Mouse (Mus musculus): ENCODE results near the gene Xpo4. TPM values are rescaled to one million over a fixed set of nuclear protein-coding genes. Genes with fewer than 3 reads are reported as not detected.
"Not testable (repeated sequence)": the region's sequence is repeated elsewhere in the genome, so short reads cannot be mapped to it uniquely, and the experiment has no call there.

Xpo4 gene
- polyA plus RNA-seq, 1 experiment from 2014 or later = 37.1 TPM

GRCm38 (mm10) chr14:57695550-57695949, 30.3 kb upstream of the Xpo4 start:
- Histone ChIP-seq H3K4me3 (ENCODE audit: low read depth, low read length) (no peak overlapping the region), H3K36me3 (ENCODE audit: insufficient read depth) (peaks cover 80% of the 10 kb centered on the region), H3K9ac (no peak overlapping the region), H3K9me3 (ENCODE audit: low read depth, low read length) (no peaks in the 10 kb centered on the region), H3K27me3 (ENCODE audit: insufficient read depth, low read length) (no peaks in the 10 kb centered on the region), H3K4me2 (no peak overlapping the region), H3K4me1 (ENCODE audit: insufficient read depth) (no peaks in the 10 kb centered on the region), H3K27ac (ENCODE audit: low read depth) (no peak overlapping the region)
- 89% methylated on average over 8 of the region's 8 CpGs for WGBS
- ATAC-seq (ENCODE audit: insufficient read depth) (no peak), DNase-seq (peak; percentile 42)
- TF ChIP-seq CTCF (IDR thresholded peaks at IDR 0.05; ENCODE audit: low read depth) = peak; percentile 52

GRCm38 (mm10) chr14:57694246-57694645, 29.0 kb upstream of the Xpo4 start:
- H3K36me3 ChIP-seq (ENCODE audit: insufficient read depth) = peaks cover 73% of the 10 kb centered on the region
- 77% methylated on average over 16 of the region's 16 CpGs for WGBS
- DNase-seq (no peak), ATAC-seq (ENCODE audit: insufficient read depth) (no peak)
- no peak for TF ChIP-seq CTCF (IDR thresholded peaks at IDR 0.05; ENCODE audit: low read depth)
- no peak overlapping the region for H3K9ac ChIP-seq
- no peaks in the 10 kb centered on the region for H3K9me3 ChIP-seq (ENCODE audit: low read depth, low read length)
- no peak overlapping the region for H3K4me2 ChIP-seq
- no peaks in the 10 kb centered on the region for H3K27me3 ChIP-seq (ENCODE audit: insufficient read depth, low read length)
- no peak overlapping the region for H3K4me3 ChIP-seq (ENCODE audit: low read depth, low read length)
- H3K27ac ChIP-seq (ENCODE audit: low read depth) = no peak overlapping the region
- no peaks in the 10 kb centered on the region for H3K4me1 ChIP-seq (ENCODE audit: insufficient read depth)

DNA sequence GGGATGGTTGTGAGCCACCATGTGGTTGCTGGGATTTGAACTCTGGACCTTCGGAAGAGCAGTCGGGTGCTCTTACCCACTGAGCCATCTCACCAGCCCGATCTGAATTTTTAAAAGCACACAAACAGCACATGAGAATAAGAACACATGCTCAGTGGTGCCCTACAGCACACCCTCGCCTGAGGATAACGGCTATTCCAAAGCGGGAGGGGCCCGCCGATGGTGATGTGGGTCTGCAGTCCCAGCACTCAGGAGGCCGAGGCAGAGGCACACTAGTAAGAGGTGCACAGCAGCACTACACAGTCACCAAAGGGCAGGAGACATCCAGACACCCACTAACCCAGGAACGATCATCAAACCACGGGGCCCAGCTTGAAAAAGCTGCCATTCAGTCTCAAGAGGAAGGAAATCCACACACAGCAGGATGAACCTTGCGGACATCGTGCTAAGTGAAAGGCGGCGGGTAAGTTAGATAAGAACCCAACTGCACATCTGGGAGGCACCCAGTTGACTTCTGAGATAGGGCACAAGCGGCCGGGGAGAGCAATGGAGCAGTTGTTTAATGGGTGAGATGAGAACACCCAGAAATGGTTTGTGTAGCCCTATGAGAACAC, 27.4 kb upstream of the Xpo4 start:
- Histone ChIP-seq H3K4me1 (ENCODE audit: insufficient read depth) (no peaks in the 10 kb centered on the region), H3K4me3 (ENCODE audit: low read depth, low read length) (no peak overlapping the region), H3K9ac (no peak overlapping the region), H3K9me3 (ENCODE audit: low read depth, low read length) (no peaks in the 10 kb centered on the region), H3K27ac (ENCODE audit: low read depth) (no peak overlapping the region), H3K36me3 (ENCODE audit: insufficient read depth) (peaks cover 70% of the 10 kb centered on the region), H3K4me2 (no peak overlapping the region), H3K27me3 (ENCODE audit: insufficient read depth, low read length) (no peaks in the 10 kb centered on the region)
- ATAC-seq (ENCODE audit: insufficient read depth) (no peak), DNase-seq (no peak)
- no peak for TF ChIP-seq CTCF (IDR thresholded peaks at IDR 0.05; ENCODE audit: low read depth)
- 86% methylated on average over 17 of the region's 17 CpGs for WGBS

- no peak overlapping the region for H3K4me2 ChIP-seq
- ATAC-seq (ENCODE audit: insufficient read depth) (no peak), DNase-seq (no peak)
- H3K9ac ChIP-seq = no peak overlapping the region
- peaks cover 57% of the 10 kb centered on the region for H3K36me3 ChIP-seq (ENCODE audit: insufficient read depth)
- no peaks in the 10 kb centered on the region for H3K9me3 ChIP-seq (ENCODE audit: low read depth, low read length)
- no peak overlapping the region for H3K4me3 ChIP-seq (ENCODE audit: low read depth, low read length)
- no peaks in the 10 kb centered on the region for H3K27me3 ChIP-seq (ENCODE audit: insufficient read depth, low read length)
- no peaks in the 10 kb centered on the region for H3K4me1 ChIP-seq (ENCODE audit: insufficient read depth)
- no peak overlapping the region for H3K27ac ChIP-seq (ENCODE audit: low read depth)
- 90% methylated on average over 24 of the region's 24 CpGs for WGBS
- no peak for TF ChIP-seq CTCF (IDR thresholded peaks at IDR 0.05; ENCODE audit: low read depth)
Measured at GRCm38 (mm10) chr14:57691316-57691715, 26.1 kb upstream of the Xpo4 start.

- ATAC-seq (ENCODE audit: insufficient read depth) = no peak
- Histone ChIP-seq H3K4me2 (no peak overlapping the region), H3K9me3 (ENCODE audit: low read depth, low read length) (no peaks in the 10 kb centered on the region), H3K9ac (no peak overlapping the region), H3K4me3 (ENCODE audit: low read depth, low read length) (no peak overlapping the region), H3K36me3 (ENCODE audit: insufficient read depth) (peaks cover 51% of the 10 kb centered on the region), H3K4me1 (ENCODE audit: insufficient read depth) (no peaks in the 10 kb centered on the region), H3K27me3 (ENCODE audit: insufficient read depth, low read length) (no peaks in the 10 kb centered on the region), H3K27ac (ENCODE audit: low read depth) (no peak overlapping the region)
- 77% methylated on average over 8 of the region's 8 CpGs for WGBS
- no peak for DNase-seq
- no peak for TF ChIP-seq CTCF (IDR thresholded peaks at IDR 0.05; ENCODE audit: low read depth)
Measured at GRCm38 (mm10) chr14:57690681-57691080, 25.5 kb upstream of the Xpo4 start.

DNA sequence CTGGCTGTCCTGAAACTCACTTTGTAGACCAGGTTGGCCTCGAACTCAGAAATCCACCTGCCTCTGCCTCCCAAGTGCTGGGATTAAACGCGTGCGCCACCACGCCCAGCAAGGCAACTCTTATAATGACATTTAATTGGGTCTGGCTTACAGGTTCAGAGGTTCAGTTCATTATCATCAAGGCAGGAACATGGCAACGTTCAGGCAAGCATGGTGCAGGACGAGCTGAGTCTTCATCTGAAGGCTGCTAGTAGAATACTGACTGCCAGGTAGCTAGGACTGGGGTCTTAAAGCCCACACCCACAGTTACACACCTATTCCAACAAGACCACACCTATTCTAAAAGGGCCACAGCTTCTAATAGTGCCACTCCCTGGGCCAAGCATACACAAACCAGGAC, 22.8 kb upstream of the Xpo4 start:
- not testable (repeated sequence) for H3K27ac ChIP-seq (ENCODE audit: low read depth); H3K9ac ChIP-seq; H3K27me3 ChIP-seq (ENCODE audit: insufficient read depth, low read length); H3K4me1 ChIP-seq (ENCODE audit: insufficient read depth); ATAC-seq (ENCODE audit: insufficient read depth); H3K4me3 ChIP-seq (ENCODE audit: low read depth, low read length); H3K4me2 ChIP-seq; H3K9me3 ChIP-seq (ENCODE audit: low read depth, low read length); DNase-seq
- WGBS = 91% methylated on average over 7 of the region's 7 CpGs
- peaks cover 29% of the 10 kb centered on the region for H3K36me3 ChIP-seq (ENCODE audit: insufficient read depth)

GRCm38 (mm10) chr14:57687441-57687840, 22.2 kb upstream of the Xpo4 start:
- H3K4me3 ChIP-seq (ENCODE audit: low read depth, low read length) = no peak overlapping the region
- H3K36me3 ChIP-seq (ENCODE audit: insufficient read depth) = peaks cover 24% of the 10 kb centered on the region
- no peak for TF ChIP-seq CTCF (IDR thresholded peaks at IDR 0.05; ENCODE audit: low read depth)
- no peaks in the 10 kb centered on the region for H3K27me3 ChIP-seq (ENCODE audit: insufficient read depth, low read length)
- H3K4me1 ChIP-seq (ENCODE audit: insufficient read depth) = no peaks in the 10 kb centered on the region
- H3K9ac ChIP-seq = no peak overlapping the region
- whole genome bisulfite sequencing = 66% methylated on average over 5 of the region's 5 CpGs
- H3K27ac ChIP-seq (ENCODE audit: low read depth) = no peak overlapping the region
- H3K4me2 ChIP-seq = no peak overlapping the region
- peak; percentile 37 for DNase-seq
- ATAC-seq (ENCODE audit: insufficient read depth) = no peak
- no peaks in the 10 kb centered on the region for H3K9me3 ChIP-seq (ENCODE audit: low read depth, low read length)

DNA sequence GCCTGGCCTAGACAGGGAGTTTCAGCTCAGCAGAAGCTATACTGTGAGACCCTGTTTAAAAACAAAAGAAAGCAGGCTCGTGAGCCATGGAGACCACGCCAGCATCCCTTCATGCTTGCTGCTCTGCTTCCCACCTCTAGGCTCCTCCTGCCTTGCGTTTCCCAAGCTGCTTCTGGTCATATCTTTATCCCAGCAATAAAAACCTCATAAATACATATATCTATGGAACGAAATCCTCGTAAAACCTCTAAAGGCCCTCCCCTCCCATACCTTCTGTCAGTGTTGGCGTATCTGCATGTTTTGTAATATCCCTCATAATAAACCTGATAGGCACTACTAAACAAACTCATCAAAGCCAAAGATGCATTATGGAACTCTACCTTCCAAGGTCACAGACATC, 21.4 kb upstream of the Xpo4 start:
- TF ChIP-seq CTCF (IDR thresholded peaks at IDR 0.05; ENCODE audit: low read depth) = no peak
- WGBS = 91% methylated on average over 6 of the region's 6 CpGs

More for the DNA sequence above, 21.4 kb upstream of the Xpo4 start:
- Histone ChIP-seq H3K4me2 (no peak overlapping the region), H3K36me3 (ENCODE audit: insufficient read depth) (peaks cover 22% of the 10 kb centered on the region), H3K27ac (ENCODE audit: low read depth) (no peak overlapping the region), H3K9ac (no peak overlapping the region), H3K9me3 (ENCODE audit: low read depth, low read length) (no peaks in the 10 kb centered on the region), H3K4me3 (ENCODE audit: low read depth, low read length) (no peak overlapping the region), H3K27me3 (ENCODE audit: insufficient read depth, low read length) (no peaks in the 10 kb centered on the region), H3K4me1 (ENCODE audit: insufficient read depth) (no peaks in the 10 kb centered on the region)
- DNase-seq (no peak), ATAC-seq (ENCODE audit: insufficient read depth) (no peak)
